Mouse (Mus musculus): ENCODE measurements around the gene Slc12a5. TPM values are rescaled to one million over a fixed set of nuclear protein-coding genes. Genes with fewer than 3 reads are reported as not detected.

Gene Slc12a5
- polyA plus RNA-seq, 1 experiment from 2014 or later = 0.99 TPM

DNA sequence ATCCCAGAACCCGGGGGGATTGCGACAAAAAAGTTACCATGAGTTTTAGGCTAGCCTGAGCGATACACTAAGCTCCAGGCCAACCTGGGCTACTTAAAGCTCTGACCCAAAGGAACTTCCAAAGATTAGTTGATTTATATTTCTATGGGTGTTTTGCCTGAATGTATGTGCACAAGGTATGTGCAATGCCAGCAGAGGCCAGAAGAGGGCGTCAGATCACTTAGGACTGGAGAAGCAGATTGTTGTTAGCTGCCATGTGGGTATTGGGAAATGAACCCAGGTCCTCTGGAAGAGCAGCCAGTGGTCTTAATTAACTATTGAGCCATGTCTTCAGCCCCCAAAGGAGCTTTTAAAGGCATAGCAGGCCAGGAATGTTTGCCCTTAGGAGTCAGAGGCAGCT is 8.9 kb upstream of the Slc12a5 start:
- H3K27ac ChIP-seq (replicated peaks) = no peak overlapping the region
- no peak overlapping the region for H3K4me3 ChIP-seq
- H3K36me3 ChIP-seq = no peaks in the 10 kb centered on the region
- H3K4me1 ChIP-seq = peaks cover 42% of the 10 kb centered on the region
- H3K27me3 ChIP-seq (ENCODE audit: low read depth, poor library complexity, severe bottlenecking) = peaks cover 90% of the 10 kb centered on the region
- DNase-seq (ENCODE audit: low spot score) = no peak
- 0 out of 2 replicates have a peak, but pooled peaks cover 3% of the 10 kb centered on the region for H3K9me3 ChIP-seq (replicated peaks)
- 85% methylated on average over 4 of the region's 4 CpGs for WGBS

DNA sequence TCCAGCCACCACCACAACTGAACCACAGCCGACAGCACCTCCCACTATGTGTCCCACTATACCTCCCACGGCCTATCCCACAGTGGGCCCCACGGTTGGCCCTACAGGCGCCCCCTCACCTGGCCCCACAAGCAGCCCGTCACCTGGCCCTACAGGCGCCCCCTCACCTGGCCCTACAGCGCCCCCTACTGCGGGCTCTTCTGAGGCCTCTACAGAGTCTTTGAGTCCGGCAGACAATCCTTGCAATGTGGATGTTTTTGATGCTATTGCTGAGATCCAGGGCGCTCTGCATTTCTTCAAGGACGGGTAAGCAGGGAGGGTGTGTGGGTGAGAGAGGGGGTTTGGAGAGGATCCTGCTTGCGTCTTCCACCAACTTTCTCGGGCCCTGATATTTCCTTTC is 8.2 kb upstream of the Slc12a5 start:
- H3K27me3 ChIP-seq (ENCODE audit: low read depth, poor library complexity, severe bottlenecking) = peaks cover 90% of the 10 kb centered on the region
- H3K4me3 ChIP-seq = no peak overlapping the region
- H3K4me1 ChIP-seq = peaks cover 45% of the 10 kb centered on the region
- H3K27ac ChIP-seq (replicated peaks) = no peak overlapping the region
- no peak for DNase-seq (ENCODE audit: low spot score)
- H3K9me3 ChIP-seq (replicated peaks) = 0 out of 2 replicates have a peak, but pooled peaks cover 3% of the 10 kb centered on the region
- 41% methylated on average over 13 of the region's 13 CpGs for WGBS
- H3K36me3 ChIP-seq = no peaks in the 10 kb centered on the region

DNA sequence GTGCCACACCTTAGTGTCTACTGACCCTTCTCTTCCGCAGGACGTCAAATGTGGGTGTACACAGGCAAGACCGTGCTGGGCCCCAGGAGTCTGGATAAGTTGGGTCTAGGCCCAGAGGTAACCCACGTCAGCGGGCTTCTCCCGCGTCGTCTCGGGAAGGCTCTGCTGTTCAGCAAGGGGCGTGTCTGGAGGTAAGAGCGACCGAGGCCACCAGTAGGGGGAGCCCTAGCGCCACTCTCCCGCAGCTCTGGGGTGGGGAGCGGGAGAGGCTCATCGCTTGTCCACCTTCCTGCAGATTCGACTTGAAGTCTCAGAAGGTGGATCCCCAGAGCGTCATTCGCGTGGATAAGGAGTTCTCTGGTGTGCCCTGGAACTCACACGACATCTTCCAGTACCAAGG is 7.4 kb upstream of the Slc12a5 start:
- peak overlapping the region; percentile 24; the same call in 1 of the 2 replicates for H3K4me3 ChIP-seq

DNA sequence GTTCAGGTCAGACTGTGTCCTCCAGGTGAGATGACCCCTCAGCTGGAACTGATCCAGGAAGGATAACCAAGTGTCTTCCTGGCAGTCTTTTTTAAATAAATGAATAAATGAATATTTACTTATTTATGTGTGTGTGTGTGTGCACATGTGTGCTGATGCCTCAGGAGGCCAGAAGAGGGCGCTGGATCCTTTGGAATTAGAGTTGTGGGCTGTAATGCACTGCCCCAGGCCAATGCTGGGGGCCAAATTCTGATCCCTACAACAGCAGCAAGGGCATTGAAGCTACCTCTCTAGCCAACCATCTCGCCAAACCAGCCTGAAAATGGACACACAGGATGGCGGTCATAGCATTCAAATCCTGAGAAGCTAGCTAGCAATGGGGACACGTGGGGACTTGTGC is 4.9 kb upstream of the Slc12a5 start:
- Histone ChIP-seq H3K4me3 (no peak overlapping the region), H3K36me3 (no peaks in the 10 kb centered on the region), H3K9me3 (replicated peaks) (0 out of 2 replicates have a peak, but pooled peaks cover 3% of the 10 kb centered on the region), H3K27ac (replicated peaks) (no peak overlapping the region), H3K4me1 (peaks cover 24% of the 10 kb centered on the region), H3K27me3 (ENCODE audit: low read depth, poor library complexity, severe bottlenecking) (peaks cover 57% of the 10 kb centered on the region)
- 78% methylated on average over 4 of the region's 4 CpGs for WGBS
- DNase-seq (ENCODE audit: low spot score) = no peak

More for the DNA sequence above, 7.4 kb upstream of the Slc12a5 start:
- Histone ChIP-seq H3K4me1 (peaks cover 37% of the 10 kb centered on the region), H3K36me3 (no peaks in the 10 kb centered on the region), H3K9me3 (replicated peaks) (0 out of 2 replicates have a peak, but pooled peaks cover 3% of the 10 kb centered on the region), H3K27ac (replicated peaks) (no peak overlapping the region), H3K27me3 (ENCODE audit: low read depth, poor library complexity, severe bottlenecking) (peaks cover 82% of the 10 kb centered on the region)
- peak; percentile 87 for DNase-seq (ENCODE audit: low spot score)
- under 1% methylated on average over 21 of the region's 21 CpGs for WGBS

DNA sequence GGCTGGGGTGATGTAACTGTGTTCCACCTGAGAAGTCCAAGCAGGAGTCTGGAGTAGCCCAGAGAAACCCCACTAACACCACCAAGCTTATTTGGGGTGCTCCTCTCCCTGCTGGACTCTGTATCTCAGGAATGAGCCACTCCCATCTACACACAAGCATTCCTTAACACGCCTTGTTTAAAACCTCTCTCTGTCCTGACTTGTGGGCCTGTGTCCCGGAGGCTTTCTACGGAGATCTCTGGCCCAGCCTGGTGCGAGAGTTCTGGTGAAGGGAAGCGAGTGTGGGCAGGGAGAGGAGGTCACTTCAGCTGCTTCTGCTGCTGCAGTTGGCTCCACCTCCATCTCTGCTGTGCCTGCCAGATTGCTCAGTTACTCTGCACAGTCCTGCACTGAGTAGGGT is 4.4 kb upstream of the Slc12a5 start:
- H3K9me3 ChIP-seq (replicated peaks) = 0 out of 2 replicates have a peak, but pooled peaks cover 3% of the 10 kb centered on the region
- no peak overlapping the region for H3K4me3 ChIP-seq
- no peaks in the 10 kb centered on the region for H3K36me3 ChIP-seq
- WGBS = 72% methylated on average over 5 of the region's 5 CpGs
- DNase-seq (ENCODE audit: low spot score) = no peak
- H3K27me3 ChIP-seq (ENCODE audit: low read depth, poor library complexity, severe bottlenecking) = peaks cover 52% of the 10 kb centered on the region
- peaks cover 29% of the 10 kb centered on the region for H3K4me1 ChIP-seq
- H3K27ac ChIP-seq (replicated peaks) = no peak overlapping the region

DNA sequence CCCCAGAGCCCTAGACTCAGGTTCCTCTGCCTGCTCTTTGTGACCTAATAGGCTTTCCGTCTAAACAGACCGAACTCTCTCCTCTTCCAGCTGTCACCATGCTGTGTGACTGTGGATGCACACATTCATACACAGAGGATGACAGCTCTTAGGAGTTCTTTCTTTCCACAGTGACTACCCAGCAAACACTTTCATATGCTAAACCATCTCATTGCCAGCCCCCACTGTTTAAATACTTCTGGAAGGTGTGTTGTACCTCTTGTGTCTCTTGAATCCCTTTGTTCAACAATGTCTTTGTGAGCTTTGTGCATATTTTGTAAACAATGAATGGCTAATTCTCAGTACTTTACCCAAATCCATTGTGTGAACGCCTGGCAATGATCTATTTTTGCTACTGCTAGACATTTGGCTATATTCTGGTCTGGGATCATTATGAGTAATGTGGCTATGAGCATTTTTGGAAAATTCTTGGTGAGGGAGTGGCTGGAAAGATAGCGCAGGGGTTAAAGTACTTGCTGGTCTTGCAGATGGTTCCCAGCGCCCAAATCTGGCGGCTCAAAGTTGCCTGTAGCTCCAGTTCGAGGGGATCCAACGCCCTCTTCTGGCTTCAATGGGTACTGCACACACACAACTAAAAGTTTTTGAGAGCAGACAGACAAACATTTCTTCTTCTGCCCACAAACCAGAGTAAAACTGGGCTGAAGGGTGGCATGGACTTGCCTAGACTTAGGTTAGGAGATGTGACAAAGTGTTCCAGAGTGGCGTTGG is 2.9 kb upstream of the Slc12a5 start:
- H3K27me3 ChIP-seq (ENCODE audit: low read depth, poor library complexity, severe bottlenecking) = peaks cover 43% of the 10 kb centered on the region
- DNase-seq (ENCODE audit: low spot score) = no peak
- peaks cover 35% of the 10 kb centered on the region for H3K4me1 ChIP-seq
- H3K4me3 ChIP-seq = no peak overlapping the region
- no peaks in the 10 kb centered on the region for H3K9me3 ChIP-seq (replicated peaks)
- H3K36me3 ChIP-seq = no peaks in the 10 kb centered on the region
- WGBS = 69% methylated on average over 9 of the region's 9 CpGs
- no peak overlapping the region for H3K27ac ChIP-seq (replicated peaks)

DNA sequence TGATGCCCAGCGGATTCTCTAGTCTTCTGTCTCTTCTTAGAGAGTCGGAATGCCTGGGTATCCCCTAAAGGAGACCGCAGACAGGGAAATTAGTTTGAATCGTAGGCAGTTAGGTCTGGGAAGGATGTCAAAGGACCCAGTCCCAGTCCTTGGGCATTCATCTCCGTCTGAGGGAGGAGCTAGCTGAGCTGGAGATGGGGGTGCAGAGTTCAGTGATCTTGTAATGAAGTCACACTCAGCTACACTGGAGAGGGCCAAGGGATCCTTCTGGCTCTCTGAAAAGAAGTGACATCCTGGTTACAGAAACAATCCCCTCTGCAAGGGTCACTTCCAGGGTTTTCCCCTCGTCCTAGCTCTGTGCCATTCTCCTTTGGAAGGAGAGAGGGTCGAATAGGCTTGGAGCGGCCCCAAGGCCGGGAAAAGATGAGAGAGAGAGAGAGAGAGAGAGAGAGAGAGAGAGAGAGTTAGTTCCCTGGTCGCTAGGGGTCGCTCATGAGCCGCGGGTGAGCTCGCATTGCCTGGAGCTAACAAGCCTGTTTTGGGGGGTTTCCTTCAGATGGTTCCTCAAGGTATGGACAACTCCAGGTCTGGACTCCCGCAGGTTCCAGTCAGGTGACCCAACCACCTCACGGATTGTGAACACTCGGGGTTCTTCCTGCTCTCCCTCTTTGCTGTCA is 1.0 kb downstream of the Slc12a5 start:
- 10% methylated on average over 17 of the region's 17 CpGs for WGBS
- Histone ChIP-seq H3K27me3 (ENCODE audit: low read depth, poor library complexity, severe bottlenecking) (peaks cover 48% of the 10 kb centered on the region), H3K4me1 (peaks cover 52% of the 10 kb centered on the region), H3K27ac (replicated peaks) (peak overlapping the region; percentile 89), H3K9me3 (replicated peaks) (no peaks in the 10 kb centered on the region), H3K4me3 (peak overlapping the region; percentile 75), H3K36me3 (no peaks in the 10 kb centered on the region)
- peak; percentile 72 for DNase-seq (ENCODE audit: low spot score)

DNA sequence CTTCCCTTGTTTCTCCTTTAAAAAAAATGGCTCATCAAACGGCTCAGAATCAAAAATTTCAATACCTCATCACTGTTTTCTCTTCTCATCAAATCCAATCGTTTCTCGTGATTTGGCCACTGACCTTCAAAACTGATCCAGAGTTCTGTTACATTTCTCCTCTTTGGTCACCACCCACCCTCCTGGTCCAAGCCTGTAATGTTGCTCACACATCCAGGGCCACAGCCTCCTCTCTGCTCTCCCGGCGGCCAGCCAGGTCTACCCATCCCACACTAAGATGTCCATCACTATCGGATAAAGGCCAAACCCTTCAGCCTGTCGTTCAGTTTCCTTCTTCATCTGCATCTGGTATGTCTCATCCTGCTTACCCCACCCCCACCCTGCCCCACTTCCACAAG is 1.6 kb downstream of the Slc12a5 start:
- Histone ChIP-seq H3K4me3 (no peak overlapping the region), H3K27me3 (ENCODE audit: low read depth, poor library complexity, severe bottlenecking) (peaks cover 48% of the 10 kb centered on the region), H3K9me3 (replicated peaks) (no peaks in the 10 kb centered on the region), H3K36me3 (no peaks in the 10 kb centered on the region), H3K4me1 (peaks cover 50% of the 10 kb centered on the region), H3K27ac (replicated peaks) (no peak overlapping the region)
- no peak for DNase-seq (ENCODE audit: low spot score)
- 55% methylated on average over 7 of the region's 7 CpGs for WGBS

DNA sequence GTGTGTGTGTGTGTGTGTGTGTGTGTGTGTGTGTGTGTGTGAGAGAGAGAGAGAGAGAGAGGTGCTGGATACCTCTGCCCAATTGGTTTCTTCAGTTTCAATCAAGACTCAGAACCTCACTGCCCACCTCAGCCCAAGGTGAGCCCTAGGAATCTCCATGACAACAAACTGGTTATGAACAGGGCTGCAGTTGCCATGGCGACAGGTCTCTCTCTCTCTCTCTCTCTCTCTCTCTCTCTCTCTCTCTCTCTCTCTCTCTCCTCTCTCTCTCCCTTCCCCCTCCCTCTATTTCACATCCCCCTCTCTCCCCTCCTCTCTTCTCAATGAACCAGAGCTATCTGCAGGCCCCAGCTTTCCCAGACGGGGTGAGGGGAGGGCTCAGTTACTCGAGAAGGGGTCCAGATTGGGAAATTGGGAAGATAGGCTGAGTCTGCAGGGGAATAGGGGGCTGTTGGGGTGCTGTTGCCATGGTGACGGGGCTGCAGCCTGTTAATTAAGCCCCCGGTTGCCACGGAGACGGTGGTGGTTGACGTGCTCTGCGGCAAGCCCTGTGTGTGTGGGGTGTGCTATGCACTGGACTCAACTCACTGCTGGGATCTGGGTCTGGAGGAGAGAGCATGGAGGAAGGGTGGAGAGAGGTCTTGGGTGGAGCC is 3.8 kb downstream of the Slc12a5 start:
- H3K27me3 ChIP-seq (ENCODE audit: low read depth, poor library complexity, severe bottlenecking) = peaks cover 67% of the 10 kb centered on the region
- DNase-seq (ENCODE audit: low spot score) = peak; percentile 65
- H3K4me1 ChIP-seq = peaks cover 71% of the 10 kb centered on the region
- H3K27ac ChIP-seq (replicated peaks) = no peak overlapping the region; the same call in 1 of the 2 replicates
- 30% methylated on average over 9 of the region's 9 CpGs for WGBS
- H3K36me3 ChIP-seq = no peaks in the 10 kb centered on the region
- H3K9me3 ChIP-seq (replicated peaks) = no peaks in the 10 kb centered on the region
- H3K4me3 ChIP-seq = peak overlapping the region; percentile 16; the same call in 1 of the 2 replicates

DNA sequence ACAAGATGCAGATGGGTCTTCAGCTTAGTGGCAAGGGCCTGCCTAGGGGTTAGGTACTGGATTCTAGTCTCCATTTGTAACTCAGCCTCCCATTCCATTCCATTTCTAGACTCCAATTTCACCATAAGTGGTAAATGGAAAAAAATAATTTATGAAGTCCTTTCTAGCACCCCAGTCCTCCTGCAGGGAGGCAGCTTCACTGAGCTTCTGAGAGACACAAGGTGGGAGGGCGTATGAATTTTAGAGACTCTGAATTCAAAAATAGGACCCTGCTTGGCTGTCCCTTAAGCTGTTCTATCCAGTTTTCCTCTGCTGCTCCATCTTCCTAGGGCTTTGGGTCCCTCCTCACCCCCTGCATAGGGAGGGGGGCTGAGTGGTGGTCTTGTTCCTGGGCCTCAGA is 4.4 kb downstream of the Slc12a5 start:
- Histone ChIP-seq H3K4me3 (no peak overlapping the region), H3K9me3 (replicated peaks) (no peaks in the 10 kb centered on the region), H3K27ac (replicated peaks) (no peak overlapping the region), H3K27me3 (ENCODE audit: low read depth, poor library complexity, severe bottlenecking) (peaks cover 73% of the 10 kb centered on the region), H3K36me3 (no peaks in the 10 kb centered on the region), H3K4me1 (peaks cover 77% of the 10 kb centered on the region)
- 89% methylated on average over 1 of the region's 1 CpGs for WGBS
- no peak for DNase-seq (ENCODE audit: low spot score)

DNA sequence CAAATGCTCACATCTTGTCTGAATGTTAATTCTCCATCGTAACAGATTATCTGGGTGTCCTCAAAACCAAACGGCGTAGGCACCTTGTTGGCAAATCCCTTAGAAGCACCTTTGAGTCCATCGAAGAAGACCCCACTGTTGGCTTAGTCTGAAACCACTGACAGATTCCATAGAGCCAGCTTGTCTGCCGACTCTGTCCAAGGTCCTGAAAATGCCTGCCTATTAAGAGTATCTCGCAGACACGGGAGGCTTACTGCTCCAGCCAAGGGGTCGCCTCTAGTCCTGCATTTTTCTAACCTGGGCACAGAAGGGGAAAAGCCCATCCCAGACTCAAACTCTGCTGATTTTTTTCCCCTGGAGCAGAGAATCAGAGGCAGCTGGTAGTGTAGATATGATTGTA is 5.8 kb downstream of the Slc12a5 start:
- WGBS = 25% methylated on average over 8 of the region's 8 CpGs
- Histone ChIP-seq H3K4me3 (no peak overlapping the region), H3K27ac (replicated peaks) (no peak overlapping the region), H3K9me3 (replicated peaks) (no peaks in the 10 kb centered on the region), H3K27me3 (ENCODE audit: low read depth, poor library complexity, severe bottlenecking) (peaks cover 87% of the 10 kb centered on the region), H3K36me3 (no peaks in the 10 kb centered on the region), H3K4me1 (peaks cover 77% of the 10 kb centered on the region)
- peak; percentile 57 for DNase-seq (ENCODE audit: low spot score)

DNA sequence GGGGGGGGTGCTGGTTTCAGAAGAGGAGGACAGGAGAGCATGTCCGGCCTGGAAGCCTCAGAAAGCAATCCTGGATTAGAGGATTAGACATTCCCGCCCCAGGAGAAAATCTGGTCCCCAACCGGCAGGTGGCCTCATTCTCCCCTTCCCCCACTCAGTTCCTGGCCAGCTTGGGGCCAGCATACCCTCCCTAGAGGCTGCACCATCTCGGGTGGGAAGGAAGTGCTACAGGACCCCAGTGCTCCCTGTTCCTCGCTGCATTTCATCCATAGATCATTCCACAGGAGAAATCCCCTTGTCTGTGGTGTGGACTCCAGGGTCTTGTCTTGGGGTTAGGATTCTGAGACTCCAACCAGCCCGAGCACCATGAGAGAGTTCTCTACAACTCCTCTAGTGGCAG is 6.6 kb downstream of the Slc12a5 start:
- Histone ChIP-seq H3K9me3 (replicated peaks) (no peaks in the 10 kb centered on the region), H3K36me3 (no peaks in the 10 kb centered on the region), H3K4me1 (peaks cover 76% of the 10 kb centered on the region), H3K4me3 (no peak overlapping the region), H3K27ac (replicated peaks) (no peak overlapping the region), H3K27me3 (ENCODE audit: low read depth, poor library complexity, severe bottlenecking) (peaks cover 95% of the 10 kb centered on the region)
- DNase-seq (ENCODE audit: low spot score) = no peak
- WGBS = 3% methylated on average over 6 of the region's 6 CpGs
